Mouse (Mus musculus): ENCODE measurements at regions not wholly inside any gene's neighbourhood (a gene's known extent, or its start where the extent isn't known, plus 50 kb on each side); places are given as distances from the start of the nearest gene placed in this dataset.

DNA sequence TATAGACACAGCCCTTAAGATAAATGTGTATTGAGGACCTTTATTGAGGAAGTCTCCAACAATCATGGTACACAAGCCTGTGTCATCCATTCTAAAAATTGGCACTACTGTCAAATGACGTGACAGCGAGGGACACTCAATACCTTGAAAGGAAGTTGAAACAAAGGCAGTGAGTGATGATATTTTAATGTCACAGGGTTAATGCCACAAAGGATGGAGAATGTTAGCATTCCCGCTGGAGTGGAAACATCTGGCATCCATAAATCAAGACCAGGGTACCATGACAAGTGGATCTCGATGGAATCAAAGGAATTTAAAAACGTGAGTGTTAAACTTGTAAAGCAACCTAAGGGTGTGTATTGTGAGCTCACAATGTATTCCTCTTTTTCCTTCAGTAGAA lies 441.5 kb downstream of the Basp1 start:
- Histone ChIP-seq H3K4me2 (replicated peaks; ENCODE audit: low read depth, low read length, severe bottlenecking) (no peak overlapping the region), H3K27me3 (ENCODE audit: control insufficient read depth, insufficient read depth, low read length) (no peaks in the 10 kb centered on the region), H3K27ac (replicated peaks; ENCODE audit: low read depth, low read length) (no peak overlapping the region), H3K36me3 (ENCODE audit: control insufficient read depth, insufficient read depth, low read length) (no peaks in the 10 kb centered on the region), H3K4me3 (replicated peaks; ENCODE audit: low read length) (no peak overlapping the region), H3K9ac (ENCODE audit: low read depth, low read length, severe bottlenecking) (no peak overlapping the region), H3K9me3 (ENCODE audit: control insufficient read depth, low read length) (no peaks in the 10 kb centered on the region), H3K4me1 (ENCODE audit: control insufficient read depth, insufficient read depth, low read length) (no peaks in the 10 kb centered on the region)
- peak; percentile 37 for DNase-seq (ENCODE audit: low spot score)
- WGBS, result 2% methylated on average over 5 of the region's 5 CpGs
- TF ChIP-seq POLR2A (IDR thresholded peaks at IDR 0.05; ENCODE audit: borderline replicate concordance, extremely low read depth, insufficient read depth, insufficient read length), result no peak
- no peak for ATAC-seq (ENCODE audit: low FRiP score, low read depth)

DNA sequence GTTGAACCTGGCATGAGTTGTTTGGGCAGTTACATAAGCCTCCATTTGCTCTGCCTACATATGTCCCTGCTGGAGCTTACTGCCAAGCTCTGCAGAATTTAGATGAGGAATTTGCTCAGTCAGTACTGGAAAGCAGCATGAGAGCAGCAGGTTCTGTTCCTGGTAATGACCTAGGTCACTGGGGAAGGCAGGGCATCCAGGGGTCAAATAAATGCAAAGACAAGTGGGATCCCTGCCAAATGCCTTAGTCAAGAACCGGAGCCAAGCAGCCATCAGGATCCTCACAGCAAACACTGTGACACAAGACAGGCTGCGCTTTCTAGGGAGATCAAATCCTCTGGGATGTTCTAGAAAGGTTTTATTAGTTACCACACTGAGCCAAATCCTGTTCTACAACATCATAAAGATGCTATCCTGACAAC lies 444.2 kb downstream of the Basp1 start:
- Histone ChIP-seq H3K4me2 (replicated peaks; ENCODE audit: low read depth, low read length, severe bottlenecking) (no peak overlapping the region), H3K36me3 (ENCODE audit: control insufficient read depth, insufficient read depth, low read length) (no peaks in the 10 kb centered on the region), H3K27me3 (ENCODE audit: control insufficient read depth, insufficient read depth, low read length) (no peaks in the 10 kb centered on the region), H3K9ac (ENCODE audit: low read depth, low read length, severe bottlenecking) (no peak overlapping the region), H3K4me3 (replicated peaks; ENCODE audit: low read length) (no peak overlapping the region), H3K27ac (replicated peaks; ENCODE audit: low read depth, low read length) (no peak overlapping the region), H3K9me3 (ENCODE audit: control insufficient read depth, low read length) (no peaks in the 10 kb centered on the region), H3K4me1 (ENCODE audit: control insufficient read depth, insufficient read depth, low read length) (no peaks in the 10 kb centered on the region)
- WGBS, result 37% methylated on average over 2 of the region's 2 CpGs
- DNase-seq (ENCODE audit: low spot score), result peak; percentile 38
- ATAC-seq (ENCODE audit: low FRiP score, low read depth), result no peak
- TF ChIP-seq POLR2A (IDR thresholded peaks at IDR 0.05; ENCODE audit: borderline replicate concordance, extremely low read depth, insufficient read depth, insufficient read length), result no peak

DNA sequence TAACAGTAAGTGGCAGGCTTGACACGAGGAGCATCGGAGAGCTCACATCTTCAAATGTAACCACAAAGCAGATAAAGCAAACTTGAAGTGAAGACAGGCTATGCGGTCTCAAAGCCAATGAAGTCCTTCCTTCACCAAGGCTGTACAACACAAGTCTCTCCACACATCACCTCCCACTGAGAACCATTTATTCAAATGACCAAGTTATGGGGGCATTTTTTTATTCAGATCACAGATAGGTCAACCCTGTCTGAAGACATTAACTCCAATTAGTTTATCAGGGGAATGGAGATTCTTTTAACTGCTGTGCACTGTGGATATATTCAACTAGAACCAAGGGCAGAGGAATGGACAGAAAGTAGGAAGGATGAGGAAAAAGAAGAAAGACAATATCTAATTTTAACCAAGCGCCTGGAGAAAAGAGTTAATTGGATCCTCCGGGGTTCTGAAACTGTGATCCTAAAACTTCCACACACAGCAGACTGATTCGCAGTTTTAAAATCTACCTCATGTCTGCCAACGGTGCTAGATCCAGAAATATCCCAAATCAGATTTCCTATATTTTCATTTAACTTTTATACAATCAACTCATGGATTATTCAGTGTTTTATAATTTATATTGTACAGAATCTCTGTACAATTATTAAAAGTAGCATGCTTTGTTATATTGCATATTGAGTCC lies 444.8 kb downstream of the Basp1 start:
- Histone ChIP-seq H3K4me3 (replicated peaks; ENCODE audit: low read length) (no peak overlapping the region), H3K27ac (replicated peaks; ENCODE audit: low read depth, low read length) (no peak overlapping the region), H3K9me3 (ENCODE audit: control insufficient read depth, low read length) (no peaks in the 10 kb centered on the region), H3K9ac (ENCODE audit: low read depth, low read length, severe bottlenecking) (no peak overlapping the region), H3K27me3 (ENCODE audit: control insufficient read depth, insufficient read depth, low read length) (no peaks in the 10 kb centered on the region), H3K4me2 (replicated peaks; ENCODE audit: low read depth, low read length, severe bottlenecking) (no peak overlapping the region), H3K36me3 (ENCODE audit: control insufficient read depth, insufficient read depth, low read length) (no peaks in the 10 kb centered on the region), H3K4me1 (ENCODE audit: control insufficient read depth, insufficient read depth, low read length) (no peaks in the 10 kb centered on the region)
- no peak for TF ChIP-seq POLR2A (IDR thresholded peaks at IDR 0.05; ENCODE audit: borderline replicate concordance, extremely low read depth, insufficient read depth, insufficient read length)
- 89% methylated on average over 7 of the region's 7 CpGs for WGBS
- ATAC-seq (ENCODE audit: low FRiP score, low read depth), result no peak
- DNase-seq (ENCODE audit: low spot score), result no peak

- 89% methylated on average over 2 of the region's 2 CpGs for WGBS
- ATAC-seq (ENCODE audit: low FRiP score, low read depth) (no peak), DNase-seq (ENCODE audit: low spot score) (no peak)
- Histone ChIP-seq H3K9ac (ENCODE audit: low read depth, low read length, severe bottlenecking) (no peak overlapping the region), H3K36me3 (ENCODE audit: control insufficient read depth, insufficient read depth, low read length) (no peaks in the 10 kb centered on the region), H3K27me3 (ENCODE audit: control insufficient read depth, insufficient read depth, low read length) (no peaks in the 10 kb centered on the region), H3K4me3 (replicated peaks; ENCODE audit: low read length) (no peak overlapping the region), H3K9me3 (ENCODE audit: control insufficient read depth, low read length) (no peaks in the 10 kb centered on the region), H3K4me1 (ENCODE audit: control insufficient read depth, insufficient read depth, low read length) (no peaks in the 10 kb centered on the region), H3K4me2 (replicated peaks; ENCODE audit: low read depth, low read length, severe bottlenecking) (no peak overlapping the region), H3K27ac (replicated peaks; ENCODE audit: low read depth, low read length) (no peak overlapping the region)
- no peak for TF ChIP-seq POLR2A (IDR thresholded peaks at IDR 0.05; ENCODE audit: borderline replicate concordance, extremely low read depth, insufficient read depth, insufficient read length)
Observed at GRCm38 (mm10) chr15:24929742-24930141, 483.8 kb downstream of the Basp1 start.

DNA sequence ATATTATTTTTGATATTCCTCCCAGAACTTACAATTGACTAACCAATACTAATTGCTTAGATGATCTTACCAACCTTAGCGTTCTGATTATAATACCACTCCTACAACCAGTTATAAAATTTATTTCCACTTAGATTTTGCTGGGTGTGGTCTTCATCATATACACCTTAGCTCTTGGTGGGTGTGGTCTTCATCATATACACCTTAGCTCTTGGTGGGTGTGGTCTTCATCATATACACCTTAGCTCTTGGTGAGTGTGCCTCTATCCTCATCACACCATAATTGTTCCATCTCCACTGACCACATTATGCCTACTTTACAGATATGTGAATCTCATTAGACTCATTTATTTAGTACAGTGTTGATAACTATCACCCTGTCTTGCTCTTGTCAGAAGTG lies 501.7 kb downstream of the Basp1 start:
- no peak for TF ChIP-seq POLR2A (IDR thresholded peaks at IDR 0.05; ENCODE audit: borderline replicate concordance, extremely low read depth, insufficient read depth, insufficient read length)
- no peak overlapping the region for H3K4me2 ChIP-seq (replicated peaks; ENCODE audit: low read depth, low read length, severe bottlenecking)
- no peak overlapping the region for H3K4me3 ChIP-seq (replicated peaks; ENCODE audit: low read length)
- WGBS, result 69% methylated on average over 1 of the region's 1 CpGs
- ATAC-seq (ENCODE audit: low FRiP score, low read depth) (no peak), DNase-seq (ENCODE audit: low spot score) (no peak)
- H3K9me3 ChIP-seq (ENCODE audit: control insufficient read depth, low read length), result no peaks in the 10 kb centered on the region
- H3K27ac ChIP-seq (replicated peaks; ENCODE audit: low read depth, low read length), result no peak overlapping the region
- no peak overlapping the region for H3K9ac ChIP-seq (ENCODE audit: low read depth, low read length, severe bottlenecking)
- H3K36me3 ChIP-seq (ENCODE audit: control insufficient read depth, insufficient read depth, low read length), result no peaks in the 10 kb centered on the region
- no peaks in the 10 kb centered on the region for H3K4me1 ChIP-seq (ENCODE audit: control insufficient read depth, insufficient read depth, low read length)
- no peaks in the 10 kb centered on the region for H3K27me3 ChIP-seq (ENCODE audit: control insufficient read depth, insufficient read depth, low read length)
